Mouse (Mus musculus) C2C12 (cell line): Measurements from ENCODE around the gene Olfr801.

Experiments
- CTCF ChIP-seq: IDR thresholded peaks from one replicate; pipeline ENCODE4 v1.5.1; 2011; ENCODE audit not compliant: control insufficient read depth, insufficient read depth, insufficient read length
- MYOD1 ChIP-seq: IDR thresholded peaks from one replicate; pipeline ENCODE4 v1.6.1; 2011; ENCODE audit warnings: low read depth; ENCODE audit not compliant: control insufficient read depth, insufficient read length
- USF1 ChIP-seq: IDR thresholded peaks from one replicate; pipeline ENCODE4 v1.6.1; 2011; ENCODE audit warnings: low read depth, mild to moderate bottlenecking, control low read depth, moderate library complexity

- TF ChIP-seq CTCF (no peak), MYOD1 (no peak), USF1 (no peak)
Observed at GRCm38 (mm10) chr10:129627834-129628233, 45.8 kb downstream of the Olfr801 start, which contains the start of gene Olfr798.
